In genomic region chr8:111735791-111736190, GRCm38 (mm10) we compare ENCODE assay signal across 8 mouse cellular contexts. TPM values are rescaled to one million over a fixed set of nuclear protein-coding genes. Genes with fewer than 3 reads are reported as not detected.
DNase-seq lines count a peak whose midpoint lies in the region; ATAC-seq lines count a peak whose summit lies in the region.
"Had no signal": no experiment of that assay in that cellular context is flagged by ENCODE, and none has a peak within 500 bp of the region (broad histone marks: within the 10 kb centered on the region; RNA-seq: fewer than 3 reads in every experiment).

No protein-coding gene starts in this region.

- 66% methylated on average over 4 of the region's 4 CpGs for WGBS in heart, embryonic 15.5 days
- 68% methylated on average over 4 of the region's 4 CpGs for WGBS in limb, embryonic 12.5 days

- H3K4me1 ChIP-seq in heart, embryonic 15.5 days (replicated peaks) = peaks cover 82% of the 10 kb centered on the region
- H3K4me1 ChIP-seq in limb, embryonic 12.5 days (replicated peaks) = peaks cover 80% of the 10 kb centered on the region

- H3K27ac ChIP-seq in heart, embryonic 15.5 days = peak overlapping the region; percentile 92
- peak overlapping the region; percentile 86 for H3K27ac ChIP-seq in limb, embryonic 12.5 days

- H3K4me3 ChIP-seq in heart, embryonic 15.5 days = no peak overlapping the region
- H3K4me3 ChIP-seq in limb, embryonic 12.5 days (replicated peaks) = no peak overlapping the region

- ATAC-seq in heart, embryonic 15.5 days (replicated peaks; ENCODE audit: insufficient number of reproducible peaks, insufficient read depth, low FRiP score, low read depth) = no peak
- ATAC-seq in limb, embryonic 12.5 days (ENCODE audit: insufficient number of reproducible peaks, insufficient read depth, low FRiP score, low TSS enrichment, low read depth) = no peak

- no peak overlapping the region for H3K9ac ChIP-seq in heart, embryonic 15.5 days
- no peak overlapping the region for H3K9ac ChIP-seq in limb, embryonic 12.5 days (replicated peaks)

- H3K4me2 ChIP-seq in heart, embryonic 15.5 days = peak overlapping the region; percentile 36; the same call in 1 of the 2 replicates
- no peak overlapping the region for H3K4me2 ChIP-seq in limb, embryonic 12.5 days

- no peaks in the 10 kb centered on the region for H3K9me3 ChIP-seq in heart, embryonic 15.5 days (replicated peaks)
- no peaks in the 10 kb centered on the region for H3K9me3 ChIP-seq in limb, embryonic 12.5 days

- H3K36me3 ChIP-seq in heart, embryonic 15.5 days = no peaks in the 10 kb centered on the region
- H3K36me3 ChIP-seq in limb, embryonic 12.5 days = peaks cover 18% of the 10 kb centered on the region; the same call in 1 of the 2 replicates

- intact Hi-C loops in heart, postnatal 10 days (cut with DNase I) = loop anchor here (5.0 kb wide), 1 partner anchor 77 kb away; no protein-coding TSS in a partner anchor

- DNase-seq in heart, postnatal 10 days = no peak
- DNase-seq in urinary bladder, adult 2 months (ENCODE audit: low spot score) = peak; percentile 19
- no peak for DNase-seq in urinary bladder, postnatal 36 days (ENCODE audit: low spot score in 2 of 2)
- no peak for DNase-seq in embryo, embryonic 10.5 days (ENCODE audit: low spot score)
- no peak for DNase-seq in B cell, adult 2 months
- DNase-seq: thymus, postnatal 14 days had no signal

- H3K27me3 ChIP-seq in heart, embryonic 15.5 days = no peaks in the 10 kb centered on the region
- H3K27me3 ChIP-seq in limb, embryonic 12.5 days = no peaks in the 10 kb centered on the region

RNA-seq across cellular contexts. Expression of gene Bcar1, which starts 7.8 kb away (rescaled TPM):
- 40.1 and 45.3 TPM in 2 replicates for polyA plus RNA-seq in heart, embryonic 15.5 days (2015; fragmentation: Nextera tagmentation; extraction: Ambion mirVana)
- total RNA-seq in heart, postnatal 10 days (2021) = 10 to 100 TPM; 48.0 to 54.2 TPM
- 40.1 and 42.5 TPM in 2 replicates for polyA plus RNA-seq in urinary bladder, adult 2 months (2012; rRNA removed)
- polyA plus RNA-seq in limb, embryonic 12.5 days (2016; fragmentation: Nextera tagmentation; extraction: Ambion mirVana) = 39.5 and 39.7 TPM in 2 replicates

RNA-seq across cellular contexts. Expression of gene Ctrb1, which starts 45.0 kb away (rescaled TPM):
- polyA plus RNA-seq in heart, embryonic 15.5 days (2015; fragmentation: Nextera tagmentation; extraction: Ambion mirVana) = 0.43 and 2.9 TPM in 2 replicates
- under 1 TPM in 1 of 2 experiments, not detected in 1; 0.40 TPM for total RNA-seq in heart, postnatal 10 days (2021)
- polyA plus RNA-seq in urinary bladder, adult 2 months (2012; rRNA removed) = 0.40 and 2.3 TPM in 2 replicates
- not detected in 2 replicates for polyA plus RNA-seq in limb, embryonic 12.5 days (2016; fragmentation: Nextera tagmentation; extraction: Ambion mirVana)
